Mouse (Mus musculus): Measurements from ENCODE around the gene Txndc9. TPM values are rescaled to one million over a fixed set of nuclear protein-coding genes. Genes with fewer than 3 reads are reported as not detected.

Gene Txndc9
- total RNA-seq (2017) = 42.2 and 53.7 TPM in 2 replicates

DNA sequence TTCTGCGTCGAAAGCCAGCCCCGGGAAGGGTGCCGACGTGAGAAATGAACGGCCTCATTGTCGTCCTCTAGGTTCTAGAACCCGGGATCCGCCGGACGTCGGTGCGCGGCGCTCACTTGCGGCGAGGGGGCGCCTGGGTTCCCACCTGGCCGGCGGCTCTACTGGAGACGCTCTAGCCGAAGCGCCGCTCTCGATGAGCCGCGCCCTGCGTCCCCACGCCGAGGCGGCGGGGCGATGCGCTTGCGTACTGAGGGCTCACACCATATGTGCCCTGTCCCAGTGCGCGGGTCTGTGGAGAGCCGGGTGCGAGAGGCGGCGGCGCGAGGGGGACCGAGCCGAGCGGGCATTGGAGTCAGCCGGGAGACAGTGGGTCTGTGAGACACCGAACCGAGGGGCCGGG lies at the start of gene Txndc9, which contains the start of gene Eif5b:
Txndc9 (minus strand) TSS at position 27 of the 400 bp plus-strand sequence.
Eif5b (plus strand) TSS at position 144 of the 400 bp plus-strand sequence.
- peak; percentile 69 to 74 for ATAC-seq (replicated peaks in 1 of 2; ENCODE audit: insufficient read depth in 1 of 2, low FRiP score in 2 of 2, low TSS enrichment in 1 of 2, low read depth in 1 of 2, poor library complexity in 2 of 2, severe bottlenecking in 2 of 2)

DNA sequence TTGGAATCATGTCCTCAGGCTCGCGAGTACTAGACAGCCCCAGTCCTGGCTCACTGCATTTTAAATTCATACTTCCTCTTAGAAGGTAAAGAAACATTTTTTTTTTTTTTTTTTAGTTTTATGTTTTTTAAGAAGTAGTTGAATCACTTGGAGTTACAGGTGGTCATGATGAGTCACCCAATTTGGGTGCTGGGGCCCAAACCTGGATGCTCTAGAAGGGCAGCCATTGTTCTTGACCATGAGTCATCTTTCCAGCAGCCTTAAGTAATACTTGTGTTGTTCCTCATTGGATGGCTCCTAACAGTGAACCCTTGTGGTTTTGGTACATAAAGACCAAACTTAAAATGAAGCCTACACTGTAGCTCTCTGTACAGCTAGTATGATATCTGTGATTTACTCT lies 41.2 kb upstream of the Txndc9 start:
- no peak for ATAC-seq (replicated peaks in 1 of 2; ENCODE audit: insufficient read depth in 1 of 2, low FRiP score in 2 of 2, low TSS enrichment in 1 of 2, low read depth in 1 of 2, poor library complexity in 2 of 2, severe bottlenecking in 2 of 2)

DNA sequence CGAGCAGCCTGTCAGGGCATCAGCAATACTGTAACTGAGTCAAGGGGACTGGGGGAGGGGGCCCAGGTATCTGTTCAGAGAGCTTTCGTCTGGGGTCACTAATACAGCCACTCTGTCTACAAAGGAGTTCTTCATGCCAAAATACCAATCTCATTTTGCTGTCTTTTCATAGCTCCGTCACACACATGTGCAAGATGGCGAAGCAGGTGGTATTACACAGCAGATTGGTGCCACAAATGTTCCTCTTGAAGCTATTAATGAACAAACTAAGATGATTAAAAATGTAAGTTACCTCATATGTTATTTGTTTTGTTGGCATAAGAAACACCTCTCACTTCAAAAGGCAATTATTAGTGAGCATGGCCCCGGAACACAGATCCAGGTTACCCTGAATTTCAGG lies 39.7 kb upstream of the Txndc9 start:
- no peak for ATAC-seq (replicated peaks in 1 of 2; ENCODE audit: insufficient read depth in 1 of 2, low FRiP score in 2 of 2, low TSS enrichment in 1 of 2, low read depth in 1 of 2, poor library complexity in 2 of 2, severe bottlenecking in 2 of 2)

DNA sequence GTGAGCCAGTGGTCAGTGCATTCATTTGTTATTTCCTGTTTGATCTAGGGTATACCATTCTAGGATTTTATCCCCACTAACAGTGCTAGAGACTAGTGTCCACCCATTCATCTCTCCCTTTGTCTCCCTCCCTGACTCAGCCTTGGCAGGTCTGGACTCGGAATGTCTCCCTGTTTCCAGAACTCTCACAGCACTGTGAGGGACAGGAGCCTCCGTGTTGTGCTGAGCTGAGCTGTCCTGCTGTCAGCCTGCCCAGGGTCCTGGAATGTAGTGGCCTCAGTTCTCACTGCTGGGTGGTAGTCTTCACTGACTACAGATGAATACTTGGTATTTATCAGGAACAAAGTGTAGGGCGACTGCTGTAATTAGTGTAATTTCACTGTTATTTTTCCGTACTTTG lies 37.8 kb upstream of the Txndc9 start:
- ATAC-seq (replicated peaks in 1 of 2; ENCODE audit: insufficient read depth in 1 of 2, low FRiP score in 2 of 2, low TSS enrichment in 1 of 2, low read depth in 1 of 2, poor library complexity in 2 of 2, severe bottlenecking in 2 of 2) = no peak

DNA sequence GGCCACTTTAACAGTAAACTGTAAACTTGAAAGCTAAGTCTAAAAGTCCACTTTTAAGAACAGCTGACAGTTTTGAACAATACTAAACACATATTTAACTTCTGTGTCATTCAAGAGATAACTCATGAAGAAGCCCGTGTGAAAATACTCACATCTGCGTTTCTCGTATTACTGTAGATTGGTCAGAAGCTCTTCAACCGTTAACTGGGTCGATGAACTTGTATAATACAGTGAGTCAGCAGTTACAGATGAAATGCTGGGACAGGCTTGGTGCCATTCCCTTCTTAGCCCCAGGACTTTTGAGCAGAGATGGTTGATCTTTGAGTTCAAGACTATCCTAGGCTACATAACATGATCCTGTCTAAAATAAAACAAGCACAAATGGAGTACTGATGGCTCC lies 33.7 kb upstream of the Txndc9 start:
- ATAC-seq (replicated peaks in 1 of 2; ENCODE audit: insufficient read depth in 1 of 2, low FRiP score in 2 of 2, low TSS enrichment in 1 of 2, low read depth in 1 of 2, poor library complexity in 2 of 2, severe bottlenecking in 2 of 2) = no peak

DNA sequence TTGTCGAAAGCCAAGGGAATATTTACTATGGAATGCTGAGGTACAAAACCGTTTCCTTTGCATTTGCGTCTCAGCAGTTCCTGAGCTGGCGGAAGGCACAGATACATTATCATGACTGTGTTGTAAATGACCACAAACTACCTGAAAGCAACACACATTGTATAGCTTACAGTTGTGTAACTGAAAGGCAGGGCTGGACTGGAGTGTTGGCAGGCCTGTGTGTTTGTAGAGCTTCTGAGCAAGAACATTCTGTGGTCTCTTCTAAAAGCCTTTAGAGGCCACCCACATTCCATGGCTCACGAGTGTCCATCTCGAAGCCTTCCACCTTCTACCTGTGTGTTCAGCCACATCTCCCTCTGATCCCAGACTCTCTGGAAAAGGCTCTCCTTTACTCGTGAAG lies 29.6 kb upstream of the Txndc9 start:
- ATAC-seq (replicated peaks in 1 of 2; ENCODE audit: insufficient read depth in 1 of 2, low FRiP score in 2 of 2, low TSS enrichment in 1 of 2, low read depth in 1 of 2, poor library complexity in 2 of 2, severe bottlenecking in 2 of 2) = no peak

DNA sequence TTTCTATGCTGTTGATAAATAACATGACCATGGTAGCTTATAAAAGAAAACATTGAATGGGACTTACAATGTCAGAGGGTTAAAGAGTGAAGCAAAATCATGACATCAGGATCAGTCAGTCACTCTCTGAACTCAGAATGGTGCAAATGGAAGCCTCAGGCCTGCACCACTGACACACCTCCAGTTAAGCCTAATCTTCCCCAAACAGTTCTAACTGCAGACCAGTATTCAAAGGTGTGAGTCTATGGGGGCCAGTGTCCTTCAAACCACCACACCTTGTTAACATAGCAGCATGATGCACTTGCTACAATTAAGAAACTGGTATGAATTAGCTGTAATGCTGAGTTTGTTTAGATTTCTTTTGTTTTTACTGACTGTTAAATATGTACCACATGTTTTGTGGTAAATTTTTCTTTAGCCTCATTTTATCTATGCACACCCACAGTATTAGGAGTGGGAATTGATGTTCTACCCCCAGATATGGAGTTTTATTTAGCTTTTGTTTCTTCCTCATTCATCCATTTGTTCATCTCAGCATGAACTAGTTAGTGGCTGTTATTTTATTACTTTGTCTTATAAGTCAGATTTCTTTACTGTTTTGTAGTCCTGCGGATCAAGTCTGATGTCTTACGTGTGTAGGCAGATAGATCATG lies 17.0 kb upstream of the Txndc9 start:
- ATAC-seq (replicated peaks in 1 of 2; ENCODE audit: insufficient read depth in 1 of 2, low FRiP score in 2 of 2, low TSS enrichment in 1 of 2, low read depth in 1 of 2, poor library complexity in 2 of 2, severe bottlenecking in 2 of 2) = no peak

DNA sequence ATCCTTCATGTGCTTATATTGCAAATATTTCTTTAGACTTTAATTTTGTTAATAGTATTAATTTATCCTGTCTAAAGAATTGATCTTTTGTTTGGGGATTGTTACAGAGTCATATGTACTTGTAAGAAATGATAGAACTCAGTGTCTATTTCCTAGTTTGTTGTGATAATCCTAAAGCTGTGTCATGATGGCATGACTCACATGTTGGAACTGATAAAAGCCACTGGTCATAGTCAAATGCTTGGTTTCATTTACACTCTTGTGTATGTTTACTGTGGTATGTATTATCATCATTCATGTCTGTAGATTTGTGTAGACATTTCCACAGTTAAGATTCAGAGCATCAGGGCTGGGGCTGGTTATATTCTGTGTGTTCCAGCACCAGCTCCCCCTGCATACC lies 14.8 kb upstream of the Txndc9 start:
- no peak for ATAC-seq (replicated peaks in 1 of 2; ENCODE audit: insufficient read depth in 1 of 2, low FRiP score in 2 of 2, low TSS enrichment in 1 of 2, low read depth in 1 of 2, poor library complexity in 2 of 2, severe bottlenecking in 2 of 2)

DNA sequence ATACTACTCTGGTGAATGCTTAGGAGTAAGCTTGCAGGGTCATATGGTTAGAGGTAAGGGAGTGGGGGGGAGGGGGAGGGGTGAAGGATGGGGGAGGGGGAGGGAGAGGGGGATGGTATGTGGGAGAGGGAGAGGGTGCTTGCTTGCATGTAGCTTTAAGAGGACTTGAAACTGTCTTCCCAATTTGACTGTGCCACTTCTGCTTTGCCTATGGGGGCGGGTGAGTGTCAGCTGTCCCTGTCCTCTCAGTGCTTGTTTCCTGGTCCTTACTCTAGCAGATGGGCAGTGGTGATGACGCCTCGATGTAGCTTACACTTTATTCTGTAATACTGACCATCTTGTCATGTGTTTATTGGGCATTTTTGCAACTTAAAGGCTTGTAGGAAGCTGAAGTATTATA lies 14.4 kb upstream of the Txndc9 start:
- no peak for ATAC-seq (replicated peaks in 1 of 2; ENCODE audit: insufficient read depth in 1 of 2, low FRiP score in 2 of 2, low TSS enrichment in 1 of 2, low read depth in 1 of 2, poor library complexity in 2 of 2, severe bottlenecking in 2 of 2)

DNA sequence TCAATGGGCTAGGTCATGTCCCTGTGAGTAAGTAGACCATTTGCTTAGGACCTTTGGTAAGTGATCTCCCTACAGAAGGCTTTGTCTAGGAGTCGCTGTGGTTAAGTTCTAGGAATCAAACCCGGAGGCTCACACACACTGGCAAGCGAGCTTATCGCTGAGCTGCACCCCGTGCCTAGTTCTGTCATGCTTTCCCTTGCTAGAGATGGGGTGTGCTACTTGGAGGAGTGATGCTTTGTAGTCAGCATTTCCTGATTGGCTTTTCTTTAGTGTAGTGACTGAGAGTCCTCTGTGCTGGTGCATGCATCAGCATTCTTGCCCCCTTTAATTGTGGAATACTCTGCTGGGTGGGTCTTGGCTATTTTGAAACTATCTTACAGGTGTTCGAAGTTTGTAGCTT lies 14.0 kb upstream of the Txndc9 start:
- ATAC-seq (replicated peaks in 1 of 2; ENCODE audit: insufficient read depth in 1 of 2, low FRiP score in 2 of 2, low TSS enrichment in 1 of 2, low read depth in 1 of 2, poor library complexity in 2 of 2, severe bottlenecking in 2 of 2) = peak in 1 of 2 experiments; percentile 51; a peak in 1 of 4 replicates

DNA sequence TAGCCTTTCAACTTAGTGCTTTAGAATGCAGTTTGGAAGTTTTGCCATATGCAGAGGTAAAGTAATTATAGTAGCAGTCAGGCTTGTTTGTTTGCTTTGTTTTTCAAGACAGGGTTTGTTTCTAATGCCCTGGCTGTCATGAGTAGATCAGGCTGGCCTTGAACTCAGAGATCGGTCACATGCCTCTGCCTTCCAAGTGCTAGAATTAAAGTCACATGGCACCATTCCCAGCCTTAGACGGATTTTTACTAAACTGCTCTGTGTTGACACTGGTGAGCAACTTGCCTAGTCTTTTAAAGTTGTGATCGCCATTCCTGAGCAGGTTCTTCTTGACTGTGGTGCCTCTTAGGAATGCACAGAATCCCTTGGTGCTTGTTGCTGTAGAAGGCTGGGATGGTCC lies 9.0 kb upstream of the Txndc9 start:
- ATAC-seq (replicated peaks in 1 of 2; ENCODE audit: insufficient read depth in 1 of 2, low FRiP score in 2 of 2, low TSS enrichment in 1 of 2, low read depth in 1 of 2, poor library complexity in 2 of 2, severe bottlenecking in 2 of 2) = no peak

DNA sequence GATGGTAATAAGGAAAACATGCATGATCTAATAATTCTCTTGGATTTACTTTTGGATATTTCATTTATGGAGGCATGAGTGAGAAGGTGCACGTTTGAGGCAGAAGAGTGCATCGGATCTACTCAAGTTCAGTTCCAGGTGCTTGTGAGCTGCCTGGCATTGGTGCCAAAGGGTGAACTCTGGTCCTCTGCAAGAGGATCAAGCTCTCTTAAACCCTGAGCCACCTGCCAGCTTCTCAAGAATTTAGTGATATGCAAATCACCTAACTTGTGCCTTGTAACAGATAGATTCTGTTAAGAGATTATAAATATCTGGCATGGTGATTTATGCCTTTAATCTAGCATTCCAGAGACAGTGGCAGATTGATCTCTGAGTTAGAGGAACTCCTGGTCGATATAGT lies 5.4 kb upstream of the Txndc9 start:
- no peak for ATAC-seq (replicated peaks in 1 of 2; ENCODE audit: insufficient read depth in 1 of 2, low FRiP score in 2 of 2, low TSS enrichment in 1 of 2, low read depth in 1 of 2, poor library complexity in 2 of 2, severe bottlenecking in 2 of 2)

DNA sequence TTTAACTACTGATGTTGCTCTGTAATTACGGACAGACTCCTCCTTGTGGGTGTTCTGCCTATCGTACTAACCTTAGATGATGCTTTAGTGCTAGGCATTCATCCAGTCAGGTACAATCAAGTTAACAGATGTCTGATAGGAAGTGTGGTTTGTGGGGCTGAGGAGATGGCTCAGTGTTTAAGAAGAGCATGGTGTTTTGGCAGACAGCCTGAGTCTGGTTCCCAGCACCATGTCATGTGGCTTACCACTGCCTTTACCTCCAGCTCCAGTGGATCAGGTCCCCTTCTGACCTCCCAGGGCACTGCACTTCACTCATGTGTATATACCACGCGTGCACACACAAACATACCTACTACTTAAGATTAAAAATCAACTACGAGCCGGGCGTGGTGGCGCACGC lies 4.3 kb upstream of the Txndc9 start:
- ATAC-seq (replicated peaks in 1 of 2; ENCODE audit: insufficient read depth in 1 of 2, low FRiP score in 2 of 2, low TSS enrichment in 1 of 2, low read depth in 1 of 2, poor library complexity in 2 of 2, severe bottlenecking in 2 of 2) = no peak

DNA sequence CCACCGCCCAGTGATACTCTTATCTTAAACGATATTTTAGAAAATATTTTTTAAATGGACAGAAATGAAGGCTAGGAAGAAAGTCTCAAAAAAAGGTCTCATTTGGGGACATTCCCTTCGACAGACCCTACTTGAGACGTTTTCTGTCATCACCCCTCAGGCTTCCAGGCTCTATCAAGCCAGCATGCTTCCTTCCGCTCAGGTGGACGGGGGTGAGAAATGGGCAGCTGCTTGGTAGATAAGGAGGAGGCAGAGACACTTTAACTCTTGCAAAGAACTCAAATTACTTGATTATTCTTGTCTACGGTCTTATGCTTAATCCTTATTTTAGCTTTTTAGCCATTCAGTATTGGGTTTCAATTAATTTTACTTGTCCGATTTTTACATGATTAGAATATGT lies 3.2 kb upstream of the Txndc9 start:
- ATAC-seq (replicated peaks in 1 of 2; ENCODE audit: insufficient read depth in 1 of 2, low FRiP score in 2 of 2, low TSS enrichment in 1 of 2, low read depth in 1 of 2, poor library complexity in 2 of 2, severe bottlenecking in 2 of 2) = no peak

DNA sequence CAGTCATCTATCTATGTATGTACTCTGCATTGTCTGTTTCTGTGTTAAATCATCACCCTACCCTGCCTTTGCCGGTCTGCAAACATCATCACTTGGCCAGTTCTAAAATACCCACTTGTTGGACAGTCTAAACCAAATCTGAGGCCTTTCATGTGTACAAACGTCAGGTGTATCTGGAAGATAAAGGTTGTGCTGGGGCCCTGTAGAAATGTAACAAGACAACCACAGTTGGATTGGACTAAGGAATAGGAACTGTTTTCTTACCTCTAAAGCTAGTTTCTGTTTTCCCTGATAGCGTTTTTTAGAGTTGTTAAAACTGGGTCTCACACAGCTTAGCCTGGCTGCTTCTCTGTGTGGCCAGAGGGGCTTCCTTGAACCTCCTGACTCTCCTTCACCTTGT lies 1.9 kb upstream of the Txndc9 start:
- ATAC-seq (replicated peaks in 1 of 2; ENCODE audit: insufficient read depth in 1 of 2, low FRiP score in 2 of 2, low TSS enrichment in 1 of 2, low read depth in 1 of 2, poor library complexity in 2 of 2, severe bottlenecking in 2 of 2) = no peak

DNA sequence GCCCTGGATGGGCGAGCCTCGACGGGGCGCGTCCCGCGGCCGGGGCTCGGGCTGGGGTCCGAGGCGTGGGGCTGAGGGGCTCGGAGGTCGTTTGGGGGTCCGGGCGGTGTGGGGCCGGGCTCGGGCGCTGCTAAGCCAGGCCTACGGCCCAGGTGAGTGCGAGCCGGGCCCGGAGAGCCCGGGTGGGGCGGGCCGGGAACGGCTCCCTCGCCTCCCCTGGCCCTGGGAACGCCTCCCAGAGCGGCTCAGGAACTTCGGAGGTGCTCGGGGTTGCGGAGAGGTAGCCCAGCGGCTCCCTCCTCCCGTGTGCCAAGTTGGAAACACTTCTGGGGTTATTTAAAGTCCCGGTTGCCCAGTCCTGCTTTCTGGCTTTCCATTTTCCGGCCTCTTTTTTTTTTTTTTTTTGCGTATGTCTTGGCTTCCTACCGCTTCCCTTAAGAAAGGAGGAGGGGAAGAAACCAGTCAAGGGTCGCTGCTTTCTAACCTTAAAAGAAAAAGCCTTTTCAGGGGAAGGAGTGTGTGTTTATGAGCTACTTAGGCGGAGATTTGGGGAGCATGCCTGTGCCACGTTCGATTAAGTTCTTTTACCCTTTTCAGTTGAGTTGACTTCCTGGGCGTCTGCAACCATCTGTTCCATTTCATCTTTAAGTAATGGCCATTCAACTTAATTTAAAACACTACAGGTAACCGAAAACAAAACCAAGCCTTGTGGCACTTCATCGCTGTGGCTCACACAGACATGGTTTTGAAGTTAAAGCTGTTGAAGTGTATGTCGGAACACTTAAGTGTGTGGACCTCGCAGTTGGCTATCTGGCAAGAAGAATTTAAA lies 892 bp upstream of the Txndc9 start:
- ATAC-seq (replicated peaks in 1 of 2; ENCODE audit: insufficient read depth in 1 of 2, low FRiP score in 2 of 2, low TSS enrichment in 1 of 2, low read depth in 1 of 2, poor library complexity in 2 of 2, severe bottlenecking in 2 of 2) = no peak

DNA sequence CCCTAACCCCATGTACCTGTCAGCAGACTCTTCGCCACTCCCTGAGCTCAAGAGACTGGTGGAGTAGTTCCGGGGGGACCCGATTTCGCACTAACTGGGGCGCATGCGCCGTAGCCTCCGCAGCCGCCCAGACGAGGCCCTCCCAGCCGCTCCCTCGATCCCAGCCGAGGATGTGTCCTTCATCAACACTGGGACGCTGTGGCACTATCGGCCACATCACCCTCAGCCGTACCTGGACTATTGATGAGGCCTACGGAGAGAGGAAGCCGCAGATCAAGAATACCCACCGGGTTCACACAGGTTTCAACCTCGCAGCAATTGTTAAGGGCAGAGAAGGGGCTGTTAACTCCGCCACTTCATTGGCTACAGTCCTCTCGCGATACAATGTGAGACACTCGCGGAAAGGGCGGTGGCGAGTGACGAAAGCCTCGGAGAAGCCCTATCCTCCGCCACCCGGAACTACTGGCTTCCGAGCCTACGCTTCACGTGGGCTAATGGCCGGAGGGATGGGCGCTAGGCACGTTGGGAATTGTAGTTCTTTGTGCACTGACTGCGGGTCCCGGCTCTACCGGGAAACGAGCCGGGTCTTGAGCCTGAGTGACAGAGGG lies 712 bp downstream of the Txndc9 start:
- peak; percentile 94 to 96 for ATAC-seq (replicated peaks in 1 of 2; ENCODE audit: insufficient read depth in 1 of 2, low FRiP score in 2 of 2, low TSS enrichment in 1 of 2, low read depth in 1 of 2, poor library complexity in 2 of 2, severe bottlenecking in 2 of 2)

DNA sequence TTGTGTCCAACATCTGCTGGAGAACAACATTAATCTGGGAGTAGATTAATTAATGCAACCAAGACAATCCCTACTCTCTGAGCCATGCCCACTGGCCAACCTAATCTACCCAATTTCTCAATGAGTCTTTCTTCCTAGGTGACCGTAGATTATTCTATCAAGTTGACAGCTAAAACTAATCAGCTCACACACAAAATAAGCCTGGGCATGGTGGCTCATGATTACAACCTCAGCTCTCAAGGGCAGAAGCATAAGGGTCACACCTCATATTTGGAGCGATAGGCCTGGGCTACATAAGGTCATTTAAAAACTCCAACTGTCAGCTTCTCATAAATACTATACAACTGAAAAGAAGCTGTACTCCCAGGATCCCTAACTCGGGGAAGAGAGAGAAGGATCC lies 1.5 kb downstream of the Txndc9 start:
- ATAC-seq (replicated peaks in 1 of 2; ENCODE audit: insufficient read depth in 1 of 2, low FRiP score in 2 of 2, low TSS enrichment in 1 of 2, low read depth in 1 of 2, poor library complexity in 2 of 2, severe bottlenecking in 2 of 2) = no peak

Data from hematopoietic stem cell, adult 5-6 weeks (primary cell).